Mouse (Mus musculus): ENCODE measurements around the gene Elovl7. TPM values are rescaled to one million over a fixed set of nuclear protein-coding genes. Genes with fewer than 3 reads are reported as not detected.
A peak's percentile ranks its signal among the peaks of the same experiment; 100 is the strongest.

Gene Elovl7
- polyA plus RNA-seq, 1 experiment from 2014 or later: 12.3 TPM

DNA sequence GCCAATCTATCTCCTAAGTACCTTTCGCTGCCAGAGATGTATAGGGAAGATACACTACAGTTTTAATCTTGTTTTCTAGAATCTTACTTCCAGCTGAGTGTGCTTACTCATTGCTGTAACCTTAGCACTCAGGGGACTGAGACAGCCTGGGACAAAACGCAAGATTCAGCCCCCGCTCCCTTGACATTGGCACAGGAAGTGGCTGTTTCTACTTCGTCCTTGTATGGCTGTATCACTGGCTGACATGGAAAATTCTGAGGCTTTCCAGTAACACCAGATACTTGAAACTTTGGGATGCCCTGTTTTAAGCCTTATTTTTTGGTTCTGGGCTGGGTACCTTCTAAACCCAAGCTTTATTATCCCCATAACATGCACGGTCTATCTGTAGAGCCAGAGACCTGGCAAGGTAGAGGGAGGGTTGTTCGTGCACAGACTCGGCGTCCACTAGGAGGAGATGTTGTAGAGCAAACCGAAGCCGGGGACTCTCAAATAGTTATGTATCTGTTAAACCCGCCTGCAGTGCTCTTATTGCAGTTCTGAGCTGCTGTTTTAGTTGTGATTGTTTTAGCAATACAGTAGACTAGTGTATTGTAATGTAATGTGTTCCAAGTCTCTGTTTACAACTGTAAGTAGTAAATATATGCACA lies 23.0 kb upstream of the Elovl7 start:
- no peak overlapping the region for H3K27ac ChIP-seq (ENCODE audit: low read length)
- H3K4me2 ChIP-seq (ENCODE audit: low read depth, low read length): no peak overlapping the region
- no peaks in the 10 kb centered on the region for H3K4me1 ChIP-seq (replicated peaks; ENCODE audit: control insufficient read depth, insufficient read depth, low read length)
- no peak overlapping the region for H3K9ac ChIP-seq (ENCODE audit: low read length)
- peaks cover 11% of the 10 kb centered on the region for H3K36me3 ChIP-seq (ENCODE audit: control insufficient read depth, insufficient read depth, low read length)
- WGBS: 47% methylated on average over 11 of the region's 11 CpGs
- no peak overlapping the region for H3K4me3 ChIP-seq (ENCODE audit: low read length)
- no peaks in the 10 kb centered on the region for H3K27me3 ChIP-seq (ENCODE audit: control insufficient read depth, insufficient read depth, low read depth, low read length)
- H3K9me3 ChIP-seq (ENCODE audit: control insufficient read depth, low read length): no peaks in the 10 kb centered on the region
- ATAC-seq (ENCODE audit: low read depth): no peak

DNA sequence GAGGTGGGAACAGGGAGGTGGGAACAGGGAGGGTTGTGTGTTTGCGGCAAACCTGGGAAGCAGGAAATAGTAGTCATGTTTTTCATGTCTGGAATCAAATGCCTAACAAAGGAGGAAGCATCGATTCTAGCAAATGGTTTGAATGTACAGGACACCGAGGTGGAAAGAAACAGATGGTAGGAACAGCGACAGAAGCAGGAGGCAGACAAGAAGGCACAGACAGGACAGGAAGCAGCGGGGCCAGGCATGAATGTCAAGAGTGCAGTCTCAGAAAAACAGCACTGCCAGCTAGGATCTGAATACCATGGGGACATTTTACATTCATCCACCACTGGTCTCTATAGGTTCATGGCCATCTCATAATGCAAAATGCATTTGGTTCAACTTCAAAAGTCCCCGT lies 18.7 kb upstream of the Elovl7 start:
- H3K4me2 ChIP-seq (ENCODE audit: low read depth, low read length): no peak overlapping the region
- no peaks in the 10 kb centered on the region for H3K27me3 ChIP-seq (ENCODE audit: control insufficient read depth, insufficient read depth, low read depth, low read length)
- 78% methylated on average over 6 of the region's 6 CpGs for WGBS
- no peak overlapping the region for H3K9ac ChIP-seq (ENCODE audit: low read length)
- no peak overlapping the region for H3K4me3 ChIP-seq (ENCODE audit: low read length)
- peaks cover 6% of the 10 kb centered on the region for H3K36me3 ChIP-seq (ENCODE audit: control insufficient read depth, insufficient read depth, low read length)
- no peak for ATAC-seq (ENCODE audit: low read depth)
- no peak overlapping the region for H3K27ac ChIP-seq (ENCODE audit: low read length)
- H3K9me3 ChIP-seq (ENCODE audit: control insufficient read depth, low read length): no peaks in the 10 kb centered on the region
- no peaks in the 10 kb centered on the region for H3K4me1 ChIP-seq (replicated peaks; ENCODE audit: control insufficient read depth, insufficient read depth, low read length)

DNA sequence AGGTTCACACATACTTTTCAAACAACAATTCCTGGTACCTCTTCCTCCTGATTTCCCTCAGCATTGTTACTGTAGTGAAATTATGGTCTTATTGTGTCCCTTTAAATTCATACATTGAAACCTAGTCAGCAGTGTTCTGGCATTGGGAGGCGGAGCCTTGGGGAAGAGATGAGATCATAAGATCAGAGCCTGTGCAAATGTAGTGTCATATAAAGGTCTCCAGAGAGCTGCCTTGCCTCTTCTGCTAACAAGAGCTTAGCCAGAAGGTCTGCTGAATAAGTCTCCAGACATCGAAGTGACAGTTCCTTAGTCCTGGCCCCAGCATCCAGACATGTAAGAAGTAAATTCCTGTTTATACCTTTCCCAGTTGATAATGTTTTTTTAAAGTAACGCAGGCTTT lies 9.3 kb upstream of the Elovl7 start:
- 79% methylated on average over 3 of the region's 3 CpGs for WGBS
- Histone ChIP-seq H3K9me3 (ENCODE audit: control insufficient read depth, low read length) (no peaks in the 10 kb centered on the region), H3K36me3 (ENCODE audit: control insufficient read depth, insufficient read depth, low read length) (no peaks in the 10 kb centered on the region), H3K27me3 (ENCODE audit: control insufficient read depth, insufficient read depth, low read depth, low read length) (no peaks in the 10 kb centered on the region), H3K4me1 (replicated peaks; ENCODE audit: control insufficient read depth, insufficient read depth, low read length) (no peaks in the 10 kb centered on the region), H3K27ac (ENCODE audit: low read length) (no peak overlapping the region), H3K4me3 (ENCODE audit: low read length) (no peak overlapping the region), H3K9ac (ENCODE audit: low read length) (no peak overlapping the region), H3K4me2 (ENCODE audit: low read depth, low read length) (no peak overlapping the region)
- no peak for ATAC-seq (ENCODE audit: low read depth)

DNA sequence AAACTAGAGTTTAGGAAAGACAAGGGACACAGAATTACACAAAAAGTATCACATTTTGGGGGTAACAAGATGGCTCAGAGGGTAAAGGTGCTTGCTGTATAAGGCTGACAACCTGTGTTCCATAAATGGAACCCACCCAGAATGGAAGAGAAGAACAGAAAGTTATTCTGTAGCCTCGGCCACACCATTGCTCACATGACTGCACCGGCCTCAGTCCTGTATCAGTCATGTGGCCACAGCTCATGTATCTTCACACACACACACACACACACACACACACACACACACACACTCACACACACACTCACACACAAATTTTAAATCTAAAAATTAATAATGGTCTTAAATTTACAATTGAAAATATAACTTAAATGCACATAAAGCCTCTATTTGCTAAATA lies 6.8 kb upstream of the Elovl7 start:
- Histone ChIP-seq H3K27ac (ENCODE audit: low read length) (no peak overlapping the region), H3K4me2 (ENCODE audit: low read depth, low read length) (no peak overlapping the region), H3K36me3 (ENCODE audit: control insufficient read depth, insufficient read depth, low read length) (no peaks in the 10 kb centered on the region), H3K4me3 (ENCODE audit: low read length) (no peak overlapping the region), H3K9me3 (ENCODE audit: control insufficient read depth, low read length) (no peaks in the 10 kb centered on the region), H3K4me1 (replicated peaks; ENCODE audit: control insufficient read depth, insufficient read depth, low read length) (no peaks in the 10 kb centered on the region), H3K27me3 (ENCODE audit: control insufficient read depth, insufficient read depth, low read depth, low read length) (no peaks in the 10 kb centered on the region), H3K9ac (ENCODE audit: low read length) (no peak overlapping the region)
- no peak for ATAC-seq (ENCODE audit: low read depth)
- WGBS: 63% methylated on average over 2 of the region's 2 CpGs

DNA sequence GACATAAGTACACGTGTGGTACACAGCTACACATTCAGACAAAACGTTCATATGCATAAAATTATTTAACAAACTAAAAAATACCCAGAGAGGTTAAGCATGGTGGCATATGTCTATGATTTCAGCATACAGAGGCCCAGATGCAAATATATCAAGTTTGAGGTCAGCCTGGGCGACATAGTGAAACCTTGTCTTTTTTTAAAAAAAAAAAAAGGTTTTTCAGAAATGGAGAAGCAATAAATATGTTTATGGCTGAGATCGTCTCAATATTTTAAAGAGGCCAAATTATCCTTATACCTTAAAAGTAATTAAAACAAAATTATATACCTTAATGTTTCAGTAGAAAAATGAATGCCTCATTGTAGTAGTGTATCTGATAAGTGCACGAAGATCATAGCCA lies 6.1 kb upstream of the Elovl7 start:
- H3K4me1 ChIP-seq (replicated peaks; ENCODE audit: control insufficient read depth, insufficient read depth, low read length): no peaks in the 10 kb centered on the region
- H3K27ac ChIP-seq (ENCODE audit: low read length): no peak overlapping the region
- H3K4me3 ChIP-seq (ENCODE audit: low read length): no peak overlapping the region
- no peaks in the 10 kb centered on the region for H3K9me3 ChIP-seq (ENCODE audit: control insufficient read depth, low read length)
- no peak for ATAC-seq (ENCODE audit: low read depth)
- no peaks in the 10 kb centered on the region for H3K36me3 ChIP-seq (ENCODE audit: control insufficient read depth, insufficient read depth, low read length)
- WGBS: 65% methylated on average over 5 of the region's 5 CpGs
- no peaks in the 10 kb centered on the region for H3K27me3 ChIP-seq (ENCODE audit: control insufficient read depth, insufficient read depth, low read depth, low read length)
- H3K9ac ChIP-seq (ENCODE audit: low read length): no peak overlapping the region
- no peak overlapping the region for H3K4me2 ChIP-seq (ENCODE audit: low read depth, low read length)

- 85% methylated on average over 8 of the region's 8 CpGs for WGBS
- H3K36me3 ChIP-seq (ENCODE audit: control insufficient read depth, insufficient read depth, low read length): no peaks in the 10 kb centered on the region
- no peak overlapping the region for H3K4me2 ChIP-seq (ENCODE audit: low read depth, low read length)
- no peaks in the 10 kb centered on the region; the same call in 1 of the 2 replicates for H3K4me1 ChIP-seq (replicated peaks; ENCODE audit: control insufficient read depth, insufficient read depth, low read length)
- no peak overlapping the region for H3K9ac ChIP-seq (ENCODE audit: low read length)
- no peak for ATAC-seq (ENCODE audit: low read depth)
- peaks cover 5% of the 10 kb centered on the region for H3K27me3 ChIP-seq (ENCODE audit: control insufficient read depth, insufficient read depth, low read depth, low read length)
- no peaks in the 10 kb centered on the region for H3K9me3 ChIP-seq (ENCODE audit: control insufficient read depth, low read length)
- no peak overlapping the region for H3K4me3 ChIP-seq (ENCODE audit: low read length)
- H3K27ac ChIP-seq (ENCODE audit: low read length): no peak overlapping the region
These were observed 3.2 kb upstream of the Elovl7 start for GRCm38 (mm10) chr13:108210960-108211359.

GRCm38 (mm10) chr13:108212397-108213018 lies 1.7 kb upstream of the Elovl7 start:
- no peak overlapping the region for H3K9ac ChIP-seq (ENCODE audit: low read length)
- 0 out of 2 replicates have a peak overlapping the region, but pooled peaks have one; percentile 3 for H3K27ac ChIP-seq (ENCODE audit: low read length)
- H3K36me3 ChIP-seq (ENCODE audit: control insufficient read depth, insufficient read depth, low read length): no peaks in the 10 kb centered on the region
- no peak for ATAC-seq (ENCODE audit: low read depth)
- no peak overlapping the region for H3K4me2 ChIP-seq (ENCODE audit: low read depth, low read length)
- no peaks in the 10 kb centered on the region; the same call in 1 of the 2 replicates for H3K4me1 ChIP-seq (replicated peaks; ENCODE audit: control insufficient read depth, insufficient read depth, low read length)
- WGBS: 44% methylated on average over 5 of the region's 5 CpGs
- no peaks in the 10 kb centered on the region for H3K9me3 ChIP-seq (ENCODE audit: control insufficient read depth, low read length)
- peaks cover 5% of the 10 kb centered on the region for H3K27me3 ChIP-seq (ENCODE audit: control insufficient read depth, insufficient read depth, low read depth, low read length)
- H3K4me3 ChIP-seq (ENCODE audit: low read length): no peak overlapping the region

DNA sequence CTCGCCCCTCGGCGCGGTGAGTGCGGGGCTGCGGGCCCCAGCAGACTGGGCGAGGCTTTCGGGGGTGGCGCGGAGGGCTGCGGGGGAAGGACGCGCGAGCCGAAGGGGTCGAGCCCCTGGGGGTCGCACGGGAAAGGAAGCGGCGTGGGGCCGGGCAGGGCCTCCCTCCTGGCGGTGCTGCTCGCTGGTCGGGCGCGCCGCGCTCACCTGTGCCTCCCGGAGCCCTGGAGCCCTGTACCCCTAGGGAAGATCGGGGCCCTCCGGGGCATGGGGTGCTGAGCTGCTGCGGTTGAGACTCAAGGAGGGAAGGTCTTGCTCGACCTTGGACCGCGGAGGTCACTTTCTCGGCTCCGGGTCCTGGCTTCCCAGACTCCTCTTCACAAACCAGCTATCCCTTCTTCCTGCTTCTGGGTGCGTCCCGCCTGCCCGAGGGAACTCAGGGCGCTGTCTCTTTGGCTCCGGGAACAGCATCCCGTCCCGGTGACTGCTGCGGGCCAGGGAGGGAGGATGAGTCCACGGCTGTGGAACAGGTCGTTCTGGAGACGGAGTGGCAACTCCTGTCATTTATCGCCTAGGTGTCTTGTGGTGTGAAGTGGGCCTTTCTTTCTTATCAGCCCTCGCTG lies 392 bp downstream of the Elovl7 start:
- peak; percentile 79 for ATAC-seq (ENCODE audit: low read depth)
- WGBS: under 1% methylated on average over 40 of the region's 50 CpGs
- Histone ChIP-seq H3K4me3 (ENCODE audit: low read length) (peak overlapping the region; percentile 71), H3K4me2 (ENCODE audit: low read depth, low read length) (peak overlapping the region; percentile 97), H3K9ac (ENCODE audit: low read length) (peak overlapping the region; percentile 80), H3K4me1 (replicated peaks; ENCODE audit: control insufficient read depth, insufficient read depth, low read length) (no peaks in the 10 kb centered on the region; the same call in 1 of the 2 replicates), H3K27ac (ENCODE audit: low read length) (no peak overlapping the region), H3K36me3 (ENCODE audit: control insufficient read depth, insufficient read depth, low read length) (no peaks in the 10 kb centered on the region), H3K9me3 (ENCODE audit: control insufficient read depth, low read length) (no peaks in the 10 kb centered on the region), H3K27me3 (ENCODE audit: control insufficient read depth, insufficient read depth, low read depth, low read length) (peaks cover 5% of the 10 kb centered on the region)

- H3K9ac ChIP-seq (ENCODE audit: low read length): peak overlapping the region; percentile 80
- 3% methylated on average over 12 of the region's 12 CpGs for WGBS
- ATAC-seq (ENCODE audit: low read depth): no peak
- peak overlapping the region; percentile 97 for H3K4me2 ChIP-seq (ENCODE audit: low read depth, low read length)
- H3K4me3 ChIP-seq (ENCODE audit: low read length): peak overlapping the region; percentile 71
- H3K9me3 ChIP-seq (ENCODE audit: control insufficient read depth, low read length): no peaks in the 10 kb centered on the region
- H3K36me3 ChIP-seq (ENCODE audit: control insufficient read depth, insufficient read depth, low read length): no peaks in the 10 kb centered on the region
- H3K27ac ChIP-seq (ENCODE audit: low read length): no peak overlapping the region
- no peaks in the 10 kb centered on the region; the same call in 1 of the 2 replicates for H3K4me1 ChIP-seq (replicated peaks; ENCODE audit: control insufficient read depth, insufficient read depth, low read length)
- peaks cover 5% of the 10 kb centered on the region for H3K27me3 ChIP-seq (ENCODE audit: control insufficient read depth, insufficient read depth, low read depth, low read length)
These were observed 1.1 kb downstream of the Elovl7 start for GRCm38 (mm10) chr13:108215231-108215780.

Measured in lung, embryonic 16.5 days (tissue).